Mouse (Mus musculus): Measurements from ENCODE around the gene Lins1.

- no peak for TF ChIP-seq CTCF (IDR thresholded peaks at IDR 0.05; ENCODE audit: control insufficient read depth, insufficient read depth, insufficient replicate concordance, low read depth, low read length)
- TF ChIP-seq POLR2A (IDR thresholded peaks at IDR 0.05; ENCODE audit: control insufficient read depth, low read depth, low read length): no peak
These were observed 34.2 kb upstream of the Lins1 start for GRCm38 (mm10) chr7:66655471-66655870.
